Mouse (Mus musculus) gastrocnemius, postnatal 36 days (tissue): ENCODE results near the gene Tbc1d14. TPM values are rescaled to one million over a fixed set of nuclear protein-coding genes. Genes with fewer than 3 reads are reported as not detected.

Source experiments
- DNase-seq, 2 experiments: peaks; one replicate each; pipeline ENCODE4 v3.0.0; 2022
- intact Hi-C: fragments of 180-260 bp; cut with DNase I; formaldehyde crosslinking; loops from one replicate; pipeline ENCODE4 v1.15.1; 2025
- long read RNA-seq, 2 experiments: library from polyadenylated mRNA; stranded (forward); transcript quantifications; one replicate each; pipeline ENCODE4 v2.0.0; 2021
- total RNA-seq, 2 experiments: library from RNA; stranded (reverse); gene quantifications; 2 replicates each; pipeline ENCODE4 v1.2.3; 2021

Gene Tbc1d14
- 10 to 100 TPM; 10.4 to 13.3 TPM for total RNA-seq
- long read RNA-seq, experiment 1, partial matches to known transcripts: 0 of 4 reads
- long read RNA-seq, experiment 1, other reads (novel, unspliced or antisense): 4 of 4 reads
- long read RNA-seq, experiment 2, partial matches to known transcripts: 0 of 2 reads
- long read RNA-seq, experiment 2, other reads (novel, unspliced or antisense): 2 of 2 reads

DNA sequence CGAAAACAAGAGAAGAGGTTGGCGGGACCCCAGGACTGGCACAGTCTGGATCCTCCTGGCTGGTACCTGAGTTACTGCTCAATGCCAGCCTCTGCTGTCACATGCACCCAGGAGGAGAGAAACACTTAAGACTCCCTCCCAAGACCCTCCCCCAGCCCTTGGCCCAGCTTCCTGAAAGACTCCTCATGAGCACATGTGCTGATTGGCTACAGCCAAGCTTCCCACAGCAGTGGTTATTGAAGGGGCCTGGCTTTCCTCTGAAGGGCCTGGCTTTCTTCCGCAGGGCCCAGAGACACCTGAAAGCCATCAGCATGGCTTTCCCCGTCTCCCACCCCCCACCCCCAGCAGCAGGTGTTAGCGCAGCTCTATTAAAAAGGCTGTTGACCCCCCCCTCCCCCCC, at the start of gene Tbc1d14:
Gene Tbc1d14, minus strand, starts transcription at position 101 of the 400 bp plus-strand sequence.
- intact Hi-C loops: no loop called here
- no peak for DNase-seq

DNA sequence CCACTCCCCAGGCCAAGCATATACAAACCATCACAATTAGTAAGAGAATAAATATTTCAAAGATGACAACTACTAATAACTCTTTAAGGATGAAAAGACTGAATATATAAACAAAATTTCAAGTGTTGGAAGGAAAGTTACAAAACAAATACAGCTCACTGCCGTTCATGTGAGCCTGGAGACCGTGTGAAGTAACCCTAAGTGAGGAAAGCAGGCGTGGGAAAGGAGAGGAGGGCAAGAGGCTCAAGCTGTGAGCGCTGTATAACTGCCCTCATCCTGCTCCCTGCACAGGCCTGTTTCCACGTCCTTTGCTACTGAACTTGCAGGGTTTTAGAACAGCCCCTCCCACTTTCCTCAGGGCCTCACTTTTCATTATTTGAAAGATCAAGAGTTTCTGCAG, 32.5 kb upstream of the Tbc1d14 start:
- intact Hi-C loops: no loop called here
- DNase-seq: no peak

DNA sequence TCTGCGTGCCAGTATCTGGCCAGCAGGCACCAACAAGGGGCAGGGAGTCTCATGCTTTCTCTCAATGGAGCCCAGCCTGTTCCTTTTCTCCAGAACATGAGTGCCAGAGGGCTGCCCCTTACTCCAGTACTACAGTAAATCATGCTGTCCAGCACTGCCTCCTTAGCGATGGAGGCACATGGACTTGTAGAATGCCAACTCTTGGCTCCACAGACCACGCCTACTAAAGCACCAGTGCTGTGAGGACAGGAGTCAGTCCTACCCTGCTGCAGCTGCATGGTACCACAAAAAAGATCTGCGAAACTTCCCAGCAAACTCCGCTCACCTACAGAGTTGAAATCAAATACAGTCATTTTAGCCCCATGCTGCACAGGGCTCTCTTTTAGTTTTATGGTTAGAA, 30.6 kb upstream of the Tbc1d14 start:
- intact Hi-C loops: no loop called here
- no peak for DNase-seq

DNA sequence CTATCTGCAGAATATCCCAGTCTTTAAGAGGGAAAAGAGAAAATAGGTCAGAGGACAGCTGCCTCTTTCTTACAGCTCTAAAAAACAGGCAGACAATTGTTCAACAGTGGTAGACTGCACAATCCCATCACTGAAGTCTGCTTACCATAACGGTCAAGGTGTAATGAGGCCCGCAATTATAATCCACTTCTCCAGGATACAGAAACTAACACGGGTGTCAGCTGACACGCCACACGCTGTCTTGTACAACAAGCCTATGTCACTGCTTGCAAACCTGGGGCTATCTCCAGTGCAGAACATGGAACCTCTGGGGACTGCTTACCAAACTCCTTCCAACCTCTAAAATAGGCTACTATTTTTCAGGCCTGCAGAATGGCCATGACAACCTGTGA, 28.0 kb upstream of the Tbc1d14 start:
- intact Hi-C loops: no loop called here
- DNase-seq: no peak

DNA sequence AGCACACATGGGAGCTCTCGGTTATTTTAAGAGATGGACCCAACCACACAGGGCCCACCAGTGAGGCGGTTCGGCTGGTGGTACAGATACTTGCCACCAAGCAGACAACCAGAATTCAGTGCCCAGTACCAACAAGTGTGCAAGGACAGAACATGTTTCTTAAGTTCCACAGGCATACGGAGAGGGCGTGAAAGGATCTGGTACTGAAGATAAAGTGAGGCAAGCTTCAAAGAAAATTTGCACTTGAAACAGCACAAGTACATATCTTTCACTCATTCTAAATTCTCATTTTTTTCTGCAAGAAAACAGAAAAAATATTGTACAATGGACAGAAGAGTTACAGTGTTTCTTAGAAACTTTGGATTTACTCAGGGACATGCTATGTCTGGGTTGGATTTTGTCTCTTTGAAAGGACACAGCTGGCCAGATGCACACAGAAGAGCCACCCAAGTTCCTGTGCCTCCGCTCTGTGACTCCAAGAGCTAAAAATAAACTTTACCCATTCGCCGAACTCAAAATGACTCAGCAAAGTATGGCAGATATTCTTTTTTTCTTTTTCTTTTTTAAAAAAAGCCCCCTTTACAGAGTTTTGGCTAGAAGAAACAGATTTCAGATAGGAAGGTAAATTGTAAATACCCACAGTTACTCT, 27.5 kb upstream of the Tbc1d14 start:
- DNase-seq: no peak
- intact Hi-C loops: no loop called here

DNA sequence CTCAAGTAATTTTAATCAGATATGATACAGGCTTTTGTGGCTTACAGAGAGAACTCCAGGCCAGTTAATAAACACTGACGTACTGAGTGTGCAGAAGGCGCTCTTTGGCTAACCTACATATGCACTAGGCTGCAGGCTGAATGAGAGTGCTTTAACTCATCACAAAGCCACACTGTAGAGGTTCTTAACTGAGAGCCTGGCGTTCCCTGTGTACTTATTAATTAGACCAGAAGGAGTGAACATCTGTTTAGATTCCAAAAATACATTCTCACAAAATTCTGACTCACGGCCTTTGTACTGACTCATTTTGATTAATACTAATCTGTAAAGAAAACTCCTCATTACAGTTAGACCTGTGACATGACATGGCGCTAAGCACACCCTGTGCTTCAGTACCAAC, 25.8 kb upstream of the Tbc1d14 start:
- intact Hi-C loops: no loop called here
- no peak for DNase-seq

DNA sequence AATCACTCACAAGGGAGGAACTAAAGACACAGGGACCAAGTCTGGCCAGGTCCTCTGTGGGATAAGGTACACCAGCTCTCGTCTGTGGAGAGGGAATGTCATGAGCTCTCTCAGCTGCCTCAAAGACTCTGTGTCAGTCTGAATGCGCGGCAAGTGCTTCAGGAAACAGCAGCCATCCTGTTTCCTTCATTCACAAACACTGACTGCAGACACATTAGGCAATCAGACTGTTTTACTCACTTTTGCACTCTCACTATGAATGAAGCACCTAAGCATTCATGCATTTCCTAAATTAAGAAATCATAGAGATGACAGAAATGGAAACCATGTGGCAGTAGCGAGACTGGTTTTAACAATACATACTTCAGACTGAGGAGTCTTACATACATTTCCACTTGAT, 25.3 kb upstream of the Tbc1d14 start:
- no peak for DNase-seq
- intact Hi-C loops: no loop called here

DNA sequence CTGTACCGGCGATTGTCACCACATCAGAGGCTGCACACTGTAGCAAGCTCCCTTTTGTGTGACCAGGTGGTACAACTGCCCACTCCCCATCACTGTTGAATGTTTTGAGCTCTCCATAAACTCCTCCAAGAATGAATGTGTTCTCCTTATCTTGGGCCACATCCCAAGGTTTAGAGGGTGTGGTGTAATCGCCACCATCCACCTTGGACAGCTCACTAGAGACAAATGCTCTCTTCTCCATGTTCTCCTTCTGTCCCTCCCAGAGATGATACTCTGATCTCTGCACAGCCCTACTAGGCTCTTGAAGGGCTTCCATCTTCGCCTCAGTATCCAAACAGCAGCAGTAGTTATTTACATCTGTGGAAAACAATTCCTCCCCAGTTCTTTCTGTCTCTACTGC, 21.0 kb upstream of the Tbc1d14 start:
- intact Hi-C loops: no loop called here
- no peak for DNase-seq

DNA sequence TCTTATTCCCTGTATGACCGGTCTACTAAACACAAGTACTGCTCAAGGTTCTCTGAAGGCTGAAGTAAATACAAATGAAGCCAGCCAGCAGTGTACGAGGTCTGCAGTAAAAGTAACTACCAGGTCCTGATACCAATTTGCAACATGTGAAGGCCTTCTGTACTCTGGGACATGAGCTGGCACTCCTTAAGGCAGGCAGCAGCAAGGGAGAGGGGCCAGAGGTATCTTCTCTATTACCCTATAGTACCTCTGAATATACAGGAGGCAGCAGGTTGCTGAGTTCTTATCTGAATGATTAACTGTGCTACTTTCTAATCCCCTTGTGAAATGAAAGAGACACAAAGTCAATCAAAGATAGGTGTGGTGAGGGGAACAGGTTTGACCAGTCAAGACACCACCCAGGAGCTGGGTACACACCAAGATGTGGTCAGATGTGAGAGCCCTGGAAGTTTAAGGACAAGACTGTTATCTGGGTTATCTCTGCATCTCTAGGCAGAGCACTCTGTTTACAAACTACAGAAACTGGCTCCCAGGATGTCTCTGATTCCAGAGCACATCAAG, 15.9 kb upstream of the Tbc1d14 start:
- DNase-seq: no peak
- intact Hi-C loops: no loop called here

DNA sequence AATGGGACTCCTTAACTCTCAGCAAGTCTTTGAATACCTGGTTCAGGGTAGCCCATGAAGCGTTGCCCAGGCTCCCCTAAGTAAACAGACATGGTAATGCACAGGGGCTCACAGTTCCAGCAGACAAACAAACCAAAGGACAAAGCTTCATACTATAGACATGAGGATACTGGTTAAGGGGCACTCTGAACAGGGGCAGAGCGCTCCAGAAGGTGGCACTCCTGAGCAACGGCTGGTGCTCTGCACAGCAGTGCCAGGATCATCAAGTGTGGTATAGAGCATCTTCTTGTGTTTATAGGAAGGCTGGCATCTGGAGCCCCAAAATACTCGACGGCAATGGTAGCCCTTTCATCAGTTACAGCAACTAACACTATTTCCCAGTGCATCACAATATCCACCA, 10.0 kb upstream of the Tbc1d14 start:
- no peak for DNase-seq
- intact Hi-C loops: loop anchor here (2.0 to 5.0 kb wide), 2 partner anchors 89 to 136 kb away; no protein-coding TSS in a partner anchor

DNA sequence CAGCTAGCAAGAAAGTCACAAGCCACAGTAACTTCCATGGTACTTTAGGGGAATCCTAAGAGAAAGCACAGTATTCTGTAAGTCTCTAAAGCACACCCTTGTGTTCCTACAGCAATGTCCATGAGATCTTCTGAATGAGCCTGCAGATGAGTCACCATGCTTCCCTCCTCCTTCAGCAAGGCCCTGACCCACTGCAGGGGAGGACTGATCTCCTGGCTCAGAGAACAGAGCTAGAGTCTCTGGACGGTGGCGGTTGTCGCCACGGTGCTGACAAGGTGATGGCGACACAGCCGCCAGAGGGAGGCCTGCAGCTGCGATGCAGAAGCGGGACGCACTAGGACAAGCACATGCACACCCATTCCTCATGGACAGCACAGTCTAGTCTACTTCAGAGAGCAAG, 9.0 kb upstream of the Tbc1d14 start:
- intact Hi-C loops: loop anchor here (2.0 to 5.0 kb wide), 2 partner anchors 90 to 137 kb away; no protein-coding TSS in a partner anchor
- DNase-seq: no peak

DNA sequence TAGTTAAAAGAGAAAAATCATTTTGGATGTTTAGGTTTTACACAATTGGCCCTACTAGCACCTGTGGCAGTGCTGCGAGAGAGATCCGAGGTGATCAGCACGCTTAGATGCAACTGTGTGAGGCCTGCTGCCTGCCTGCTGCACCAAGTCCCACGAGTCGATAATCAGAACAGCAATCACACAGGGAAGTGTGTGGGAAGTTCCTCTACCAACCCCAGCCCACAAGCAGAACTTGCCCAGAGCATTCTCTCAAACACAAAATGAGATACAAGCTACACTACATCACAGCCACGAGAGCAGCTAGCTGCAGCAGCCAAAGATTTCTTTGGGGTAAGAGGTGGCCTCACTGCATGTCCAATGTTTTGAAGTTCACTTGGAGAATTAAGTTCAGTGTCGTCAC, 8.4 kb upstream of the Tbc1d14 start:
- DNase-seq: no peak
- intact Hi-C loops: loop anchor here (5.0 kb wide), 1 partner anchor 91 kb away; no protein-coding TSS in a partner anchor

DNA sequence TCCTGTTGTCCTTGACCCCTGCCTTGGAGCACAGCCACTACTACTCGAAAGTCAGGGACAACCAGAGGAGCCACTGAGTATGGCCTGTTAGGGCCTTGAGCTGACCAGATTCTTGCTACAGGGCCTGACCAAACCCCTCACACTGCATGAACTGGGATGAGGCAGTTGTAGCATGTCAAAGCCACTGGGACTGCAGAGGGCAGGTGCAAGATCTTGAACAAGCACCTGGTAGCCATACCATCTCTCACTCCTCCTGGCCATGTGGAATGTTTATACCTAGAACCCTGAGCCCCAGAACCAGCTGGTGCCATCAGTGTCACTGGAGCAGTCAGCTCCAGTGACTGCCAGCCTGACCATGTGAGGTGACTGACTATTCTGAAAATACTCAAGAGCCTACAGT, 5.8 kb upstream of the Tbc1d14 start:
- intact Hi-C loops: no loop called here
- no peak for DNase-seq

DNA sequence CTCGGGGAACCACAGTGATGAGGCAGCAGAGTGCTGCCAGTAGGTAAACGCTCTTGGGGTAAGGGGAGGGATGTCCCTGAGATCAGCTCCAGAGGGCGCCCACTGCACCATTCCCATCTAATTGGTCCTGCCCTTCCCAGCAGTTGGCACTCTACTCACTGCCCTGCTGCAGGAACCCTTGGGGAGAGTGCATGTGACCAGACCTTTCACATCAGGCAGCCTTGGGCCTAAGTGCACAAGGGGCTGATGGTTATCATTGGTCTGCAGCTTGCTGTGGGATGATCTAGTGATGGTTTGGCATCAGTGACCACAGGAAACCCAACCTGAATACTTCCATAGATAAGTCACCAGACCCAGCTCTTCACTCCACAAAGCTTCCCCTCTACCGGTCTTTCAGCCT, 4.6 kb upstream of the Tbc1d14 start:
- intact Hi-C loops: no loop called here
- DNase-seq: no peak

DNA sequence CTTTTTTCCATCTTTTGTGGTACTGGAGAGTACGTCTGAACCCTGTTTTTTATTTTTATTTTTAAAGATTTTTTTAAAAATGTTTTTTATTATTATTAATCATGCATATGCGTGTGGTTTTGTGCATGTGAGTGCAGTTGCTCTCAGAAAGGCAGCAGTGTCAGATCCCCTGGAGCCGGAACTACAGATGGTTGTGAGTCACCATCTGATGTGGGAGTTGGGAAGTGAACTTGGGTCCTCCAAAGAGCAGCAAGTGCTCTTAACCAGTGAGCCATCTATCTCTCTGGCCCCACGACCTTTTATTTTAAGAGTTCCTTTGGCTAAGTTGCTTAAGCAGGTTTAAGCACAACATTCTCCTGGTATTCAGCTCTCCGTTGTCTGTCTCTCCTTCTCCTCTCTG, 3.1 kb upstream of the Tbc1d14 start:
- intact Hi-C loops: no loop called here
- DNase-seq: no peak

DNA sequence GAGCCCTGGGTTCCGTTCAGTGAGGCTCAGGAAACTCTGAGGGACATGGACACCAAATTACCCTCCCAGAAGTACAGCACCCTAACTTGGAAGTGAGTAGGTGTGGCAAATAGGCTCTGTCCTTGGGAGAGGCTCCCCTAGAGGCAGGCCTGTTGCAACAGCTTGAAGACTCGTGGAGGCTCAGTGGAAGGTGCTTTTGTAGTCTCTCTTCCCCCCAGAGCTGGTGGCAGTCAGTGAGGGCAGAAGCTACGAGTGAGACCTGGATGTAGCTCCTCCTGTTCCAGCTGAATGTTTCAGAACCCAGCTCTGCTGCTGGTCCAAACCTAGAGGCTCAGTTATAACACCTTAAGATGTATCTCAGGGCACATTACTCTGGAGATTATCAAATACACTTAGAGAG, 2.0 kb upstream of the Tbc1d14 start:
- no peak for DNase-seq
- intact Hi-C loops: no loop called here

DNA sequence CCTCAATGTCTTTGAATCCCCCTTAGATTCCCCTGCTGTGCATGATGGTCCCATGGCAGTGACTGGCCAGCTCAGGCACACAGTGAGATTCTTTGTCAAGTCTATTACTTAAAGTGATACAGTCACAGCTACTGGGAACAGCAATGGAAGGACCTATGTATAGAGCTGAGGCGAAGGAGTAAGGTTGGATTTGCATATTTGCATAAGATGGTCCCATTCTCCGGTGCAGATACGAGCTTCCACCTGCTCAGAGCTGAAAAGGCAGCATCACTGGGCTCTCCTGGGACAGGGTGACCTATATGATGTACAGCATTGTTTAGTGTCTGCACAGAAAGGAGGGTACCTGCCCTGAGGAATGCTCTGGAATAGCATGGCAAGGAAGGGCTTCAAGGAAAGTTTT, 1.3 kb upstream of the Tbc1d14 start:
- DNase-seq: no peak
- intact Hi-C loops: no loop called here

DNA sequence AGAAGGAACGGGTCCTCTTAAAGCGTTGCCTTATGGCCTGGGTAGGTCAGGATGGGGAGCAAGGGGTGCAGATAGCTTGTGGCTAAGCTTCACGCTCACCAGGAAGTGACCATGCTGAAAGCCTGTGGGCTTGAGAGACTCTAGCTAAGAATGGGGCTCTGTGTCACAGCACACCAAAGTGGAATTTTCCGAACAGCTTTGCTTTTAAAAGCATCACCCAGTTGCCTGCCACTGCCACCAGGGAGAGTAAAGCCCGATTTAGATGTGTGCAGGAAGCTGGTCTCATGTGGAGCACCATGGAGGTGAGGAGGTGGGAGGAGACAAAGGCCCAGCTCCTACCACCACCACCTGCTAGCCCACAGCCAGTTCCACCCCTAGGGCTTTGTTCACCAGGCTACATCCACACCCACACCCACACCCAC, 2.6 kb downstream of the Tbc1d14 start:
- intact Hi-C loops: no loop called here
- no peak for DNase-seq

DNA sequence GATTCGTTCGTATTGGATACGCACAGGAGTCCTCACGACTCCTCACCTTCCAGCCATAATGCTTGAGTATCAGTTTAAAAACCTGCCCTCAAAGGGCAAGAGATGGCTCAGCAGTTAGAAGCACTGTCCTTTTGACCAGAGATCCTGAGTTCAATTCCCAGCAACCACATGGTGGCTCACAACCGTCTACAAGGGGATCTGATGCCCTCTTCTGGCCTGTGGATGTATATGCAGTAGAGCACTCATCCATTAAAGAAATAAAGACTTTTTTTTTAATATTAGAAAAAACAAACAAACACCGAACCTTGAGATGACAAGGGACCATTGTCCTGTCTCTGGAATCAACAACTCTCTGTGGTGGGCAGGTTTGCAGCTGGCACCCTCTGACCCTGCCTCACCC, 8.8 kb downstream of the Tbc1d14 start:
- intact Hi-C loops: loop anchor here (5.0 to 10.0 kb wide), 2 partner anchors 102 to 161 kb away; partner anchors contain the start of genes Bloc1s4, Ccdc96 and Tada2b
- no peak for DNase-seq

DNA sequence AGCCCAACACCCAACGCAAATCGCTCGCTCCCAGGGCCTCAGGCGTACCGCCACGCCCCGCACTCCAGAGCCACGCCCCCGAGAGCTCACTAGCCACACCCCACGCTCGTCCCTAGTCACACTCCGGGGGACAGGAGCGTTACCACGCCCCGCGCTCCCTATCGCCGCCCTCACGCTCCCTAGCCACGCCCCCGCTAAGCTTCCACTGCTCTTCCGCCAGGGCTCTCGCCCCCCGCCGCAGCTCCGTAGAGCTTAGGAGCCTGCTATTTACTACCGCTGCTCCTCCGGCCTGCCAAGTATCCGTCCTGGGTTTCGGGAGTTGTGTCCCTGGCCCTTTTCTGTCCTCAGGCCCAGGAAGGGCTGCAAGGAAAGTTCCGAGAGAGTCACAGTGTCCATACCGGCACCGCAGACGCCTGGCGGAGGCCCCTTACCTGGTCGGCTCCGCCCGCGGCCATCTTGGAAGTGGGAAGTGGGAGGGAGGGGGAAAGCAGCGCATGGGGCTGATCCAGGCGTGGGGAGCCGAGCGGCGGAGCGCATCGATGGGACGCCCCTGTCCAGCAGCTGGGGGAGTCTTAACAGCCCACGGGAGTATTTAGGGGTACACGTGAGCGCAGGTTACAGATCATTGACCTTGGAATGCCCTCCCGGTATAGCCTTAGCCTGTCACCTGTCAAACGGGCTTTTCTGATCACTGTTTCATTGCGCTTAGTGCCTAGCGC, 11.0 kb downstream of the Tbc1d14 start:
- intact Hi-C loops: loop anchor here (2.0 to 10.0 kb wide), 4 partner anchors 51 to 163 kb away; partner anchors contain the start of genes Bloc1s4, Ccdc96 and Tada2b

DNA sequence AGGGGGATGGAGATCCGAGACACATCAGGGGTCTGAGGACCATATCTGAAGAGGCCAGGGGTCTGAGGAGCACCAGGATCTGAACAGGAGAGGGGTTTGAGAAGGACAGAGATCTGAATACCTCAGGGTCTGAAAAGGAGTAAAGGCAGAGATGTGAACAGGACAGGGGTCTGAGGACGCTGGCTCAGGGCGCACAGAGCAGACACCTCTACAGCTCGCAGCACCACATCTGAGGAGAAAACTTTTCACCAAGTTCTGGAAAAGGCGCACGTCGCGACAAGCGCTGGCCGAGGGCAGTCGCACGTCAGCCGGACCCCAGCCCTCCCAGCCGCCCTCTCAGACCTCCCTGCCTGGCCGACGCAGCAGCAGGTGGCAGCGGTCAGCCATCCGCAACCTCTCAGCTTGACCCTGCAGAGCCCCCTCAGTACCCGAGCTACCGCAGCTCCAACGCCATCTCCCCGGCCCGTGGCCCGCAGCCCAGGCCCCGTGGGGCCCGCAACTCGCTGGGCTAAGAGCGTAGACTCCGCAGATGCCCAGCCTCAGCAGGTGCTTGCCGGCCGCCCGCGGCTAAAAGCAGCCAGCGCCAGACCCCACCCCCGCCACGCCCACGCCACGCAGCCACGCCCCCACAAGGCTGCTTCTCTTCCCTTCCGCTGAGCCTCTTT, 11.7 kb downstream of the Tbc1d14 start:
- intact Hi-C loops: loop anchor here (5.0 to 10.0 kb wide), 2 partner anchors 99 to 163 kb away; partner anchors contain the start of genes Bloc1s4, Ccdc96 and Tada2b
- no peak for DNase-seq

More for the DNA sequence above, 11.0 kb downstream of the Tbc1d14 start:
- DNase-seq: peak; percentile 98
